In genomic region chr3:138654610-138655371, GRCm38 (mm10) we compare ENCODE assay signal across 9 mouse cellular contexts.
DNase-seq lines count a peak whose midpoint lies in the region; ATAC-seq and TF ChIP-seq lines count a peak whose summit lies in the region.
"Had no signal": no experiment of that assay in that cellular context is flagged by ENCODE, and none has a peak within 500 bp of the region (broad histone marks: within the 10 kb centered on the region; RNA-seq: fewer than 3 reads in every experiment).

No protein-coding gene starts in this region.

- TF ChIP-seq POLR2A in embryonic fibroblast, embryonic 13.5 days (IDR thresholded peaks at IDR 0.05; ENCODE audit: low read depth, low read length) = no peak

- H3K9ac ChIP-seq in hindbrain, embryonic 13.5 days = no peak overlapping the region
- H3K9ac ChIP-seq in hindbrain, embryonic 11.5 days (ENCODE audit: low read depth, low read length) = no peak overlapping the region
- no peak overlapping the region for H3K9ac ChIP-seq in midbrain, embryonic 13.5 days (replicated peaks)
- no peak overlapping the region for H3K9ac ChIP-seq in stomach, embryonic 16.5 days (ENCODE audit: low read length)

- no peak overlapping the region for H3K4me2 ChIP-seq in hindbrain, embryonic 13.5 days
- no peak overlapping the region for H3K4me2 ChIP-seq in hindbrain, embryonic 11.5 days (replicated peaks; ENCODE audit: low read depth, low read length)
- no peak overlapping the region for H3K4me2 ChIP-seq in midbrain, embryonic 13.5 days (replicated peaks)
- H3K4me2 ChIP-seq in stomach, embryonic 16.5 days (ENCODE audit: low read depth, low read length) = no peak overlapping the region

- peaks cover 3% of the 10 kb centered on the region; the same call in 1 of the 2 replicates for H3K4me1 ChIP-seq in hindbrain, embryonic 13.5 days (replicated peaks)
- H3K4me1 ChIP-seq in hindbrain, embryonic 11.5 days (replicated peaks; ENCODE audit: control insufficient read depth, insufficient read depth, low read length) = no peaks in the 10 kb centered on the region
- H3K4me1 ChIP-seq in midbrain, embryonic 13.5 days (replicated peaks) = 0 out of 2 replicates have a peak, but pooled peaks cover 3% of the 10 kb centered on the region
- H3K4me1 ChIP-seq in midbrain, embryonic 10.5 days = no peaks in the 10 kb centered on the region
- 0 out of 2 replicates have a peak, but pooled peaks cover 5% of the 10 kb centered on the region for H3K4me1 ChIP-seq in embryonic fibroblast, embryonic 13.5 days (ENCODE audit: control insufficient read depth, insufficient read depth, low read length)
- H3K4me1 ChIP-seq in stomach, embryonic 16.5 days (ENCODE audit: control insufficient read depth, insufficient read depth, low read length) = no peaks in the 10 kb centered on the region; the same call in 1 of the 2 replicates

- peak; percentile 28; the same call in 1 of the 2 replicates for ATAC-seq in hindbrain, embryonic 13.5 days (ENCODE audit: low FRiP score)
- ATAC-seq in hindbrain, embryonic 11.5 days (ENCODE audit: low FRiP score) = no peak
- peak; percentile 27; the same call in 1 of the 2 replicates for ATAC-seq in midbrain, embryonic 13.5 days
- no peak for ATAC-seq in stomach, embryonic 16.5 days (ENCODE audit: insufficient read depth, low FRiP score)
- ATAC-seq in megakaryocyte-erythroid progenitor cell, adult 5-6 weeks (replicated peaks; ENCODE audit: low FRiP score, low TSS enrichment, poor library complexity, severe bottlenecking) = no peak

- no peak for TF ChIP-seq CTCF in embryonic fibroblast, embryonic 13.5 days (IDR thresholded peaks at IDR 0.05; ENCODE audit: borderline replicate concordance, insufficient read depth, low read length)

- no peaks in the 10 kb centered on the region for H3K27me3 ChIP-seq in hindbrain, embryonic 13.5 days
- no peaks in the 10 kb centered on the region for H3K27me3 ChIP-seq in hindbrain, embryonic 11.5 days (ENCODE audit: control insufficient read depth, insufficient read depth, low read length)
- no peaks in the 10 kb centered on the region for H3K27me3 ChIP-seq in midbrain, embryonic 13.5 days
- no peaks in the 10 kb centered on the region for H3K27me3 ChIP-seq in midbrain, embryonic 10.5 days (ENCODE audit: low read depth, poor library complexity, severe bottlenecking)
- H3K27me3 ChIP-seq in stomach, embryonic 16.5 days (ENCODE audit: control insufficient read depth, insufficient read depth, low read length) = no peaks in the 10 kb centered on the region

- H3K36me3 ChIP-seq in hindbrain, embryonic 13.5 days = no peaks in the 10 kb centered on the region
- H3K36me3 ChIP-seq in hindbrain, embryonic 11.5 days (ENCODE audit: control insufficient read depth, insufficient read depth, low read length) = no peaks in the 10 kb centered on the region
- H3K36me3 ChIP-seq in midbrain, embryonic 13.5 days = no peaks in the 10 kb centered on the region
- H3K36me3 ChIP-seq in midbrain, embryonic 10.5 days = no peaks in the 10 kb centered on the region
- H3K36me3 ChIP-seq in stomach, embryonic 16.5 days (ENCODE audit: control insufficient read depth, insufficient read depth, low read length) = no peaks in the 10 kb centered on the region

- 63% methylated on average over 16 of the region's 16 CpGs for WGBS in hindbrain, embryonic 13.5 days
- WGBS in hindbrain, embryonic 11.5 days = 74% methylated on average over 16 of the region's 16 CpGs
- 79% methylated on average over 16 of the region's 16 CpGs for WGBS in midbrain, embryonic 13.5 days
- WGBS in midbrain, embryonic 10.5 days = 83% methylated on average over 16 of the region's 16 CpGs
- 59% methylated on average over 16 of the region's 16 CpGs for WGBS in stomach, embryonic 16.5 days

- H3K9me3 ChIP-seq in hindbrain, embryonic 13.5 days = no peaks in the 10 kb centered on the region; the same call in 1 of the 2 replicates
- no peaks in the 10 kb centered on the region for H3K9me3 ChIP-seq in hindbrain, embryonic 11.5 days (ENCODE audit: control insufficient read depth, low read length)
- peaks cover 10% of the 10 kb centered on the region; the same call in 1 of the 2 replicates for H3K9me3 ChIP-seq in midbrain, embryonic 13.5 days
- H3K9me3 ChIP-seq in midbrain, embryonic 10.5 days (replicated peaks) = peaks cover 42% of the 10 kb centered on the region
- no peaks in the 10 kb centered on the region for H3K9me3 ChIP-seq in stomach, embryonic 16.5 days (replicated peaks; ENCODE audit: control insufficient read depth, low read length)

- H3K27ac ChIP-seq in hindbrain, embryonic 13.5 days = peak overlapping the region; percentile 24; the same call in 1 of the 2 replicates
- H3K27ac ChIP-seq in hindbrain, embryonic 11.5 days (ENCODE audit: low read depth, low read length) = no peak overlapping the region
- 0 out of 2 replicates have a peak overlapping the region, but pooled peaks have one; percentile 1 for H3K27ac ChIP-seq in midbrain, embryonic 13.5 days
- H3K27ac ChIP-seq in midbrain, embryonic 10.5 days (replicated peaks) = no peak overlapping the region
- H3K27ac ChIP-seq in embryonic fibroblast, embryonic 13.5 days (ENCODE audit: insufficient read depth, low read length) = peak overlapping the region; percentile 8; the same call in 1 of the 2 replicates
- H3K27ac ChIP-seq in stomach, embryonic 16.5 days (ENCODE audit: low read length) = peak overlapping the region; percentile 21; the same call in 1 of the 2 replicates

- DNase-seq in hindbrain, embryonic 11.5 days (ENCODE audit: low spot score) = no peak
- no peak for DNase-seq in midbrain, embryonic 10.5 days (ENCODE audit: low spot score)
- no peak for DNase-seq in gastrocnemius, adult 18-20 months (ENCODE audit: low spot score)
- DNase-seq: heart, postnatal 14 days had no signal

- H3K4me3 ChIP-seq in hindbrain, embryonic 13.5 days = no peak overlapping the region
- H3K4me3 ChIP-seq in hindbrain, embryonic 11.5 days (ENCODE audit: low read depth, low read length) = no peak overlapping the region
- H3K4me3 ChIP-seq in midbrain, embryonic 13.5 days (replicated peaks) = no peak overlapping the region
- no peak overlapping the region for H3K4me3 ChIP-seq in midbrain, embryonic 10.5 days
- H3K4me3 ChIP-seq in embryonic fibroblast, embryonic 13.5 days (ENCODE audit: insufficient read depth, low read length) = no peak overlapping the region
- no peak overlapping the region for H3K4me3 ChIP-seq in stomach, embryonic 16.5 days (replicated peaks; ENCODE audit: low read length)

Comparison
In these comparisons a context has a peak if more than half of its experiments do, and no peak if none do; other contexts are left out.
1. ATAC-seq: peak in hindbrain, embryonic 13.5 days (single experiment) and midbrain, embryonic 13.5 days (single experiment); none in hindbrain, embryonic 11.5 days (single experiment), stomach, embryonic 16.5 days (single experiment) and megakaryocyte-erythroid progenitor cell, adult 5-6 weeks (single experiment).
2. H3K27ac ChIP-seq: peak in hindbrain, embryonic 13.5 days (single experiment), midbrain, embryonic 13.5 days (single experiment), embryonic fibroblast, embryonic 13.5 days (single experiment) and stomach, embryonic 16.5 days (single experiment); none in hindbrain, embryonic 11.5 days (single experiment) and midbrain, embryonic 10.5 days (single experiment).